Mouse (Mus musculus) erythroblast, embryonic 14.5 days (primary cell): ENCODE data around the gene Filip1l. TPM values are rescaled to one million over a fixed set of nuclear protein-coding genes. Genes with fewer than 3 reads are reported as not detected.

Experiments
- H3K27me3 ChIP-seq: 2 replicates; pipeline ENCODE4 v1.6.1; 2012; ENCODE audit warnings: inconsistent platforms; ENCODE audit not compliant: control insufficient read depth
- H3K36me3 ChIP-seq: 2 replicates; pipeline ENCODE4 v1.6.1; 2012; ENCODE audit warnings: mild to moderate bottlenecking, inconsistent platforms; ENCODE audit not compliant: control insufficient read depth
- H3K4me1 ChIP-seq: 2 replicates; pipeline ENCODE4 v1.6.1; 2012; ENCODE audit warnings: inconsistent platforms; ENCODE audit not compliant: control insufficient read depth
- H3K4me3 ChIP-seq: replicated peaks from 2 replicates; pipeline ENCODE3; 2012; ENCODE audit warnings: moderate library complexity, mild to moderate bottlenecking, inconsistent platforms
- H3K9me3 ChIP-seq: 2 replicates; pipeline ENCODE4 v1.6.1; 2012; ENCODE audit warnings: low read length, inconsistent platforms, mixed read lengths; ENCODE audit not compliant: control insufficient read depth
- GATA1 ChIP-seq: IDR thresholded peaks from 2 replicates; pipeline ENCODE4 v1.6.1; 2012; ENCODE audit warnings: low read length, inconsistent platforms, mixed read lengths
- TAL1 ChIP-seq: IDR thresholded peaks from 3 replicates; pipeline ENCODE4 v1.6.1; 2012; ENCODE audit warnings: low read length, inconsistent platforms, mixed read lengths
- polyA plus RNA-seq: library from polyadenylated mRNA; stranded (reverse); fragments of >175 nt; gene quantifications from 2 replicates; pipeline ENCODE4 v1.2.3, GENCODE M21; 2012

Gene Filip1l
- polyA plus RNA-seq, 1 experiment, result not detected

DNA sequence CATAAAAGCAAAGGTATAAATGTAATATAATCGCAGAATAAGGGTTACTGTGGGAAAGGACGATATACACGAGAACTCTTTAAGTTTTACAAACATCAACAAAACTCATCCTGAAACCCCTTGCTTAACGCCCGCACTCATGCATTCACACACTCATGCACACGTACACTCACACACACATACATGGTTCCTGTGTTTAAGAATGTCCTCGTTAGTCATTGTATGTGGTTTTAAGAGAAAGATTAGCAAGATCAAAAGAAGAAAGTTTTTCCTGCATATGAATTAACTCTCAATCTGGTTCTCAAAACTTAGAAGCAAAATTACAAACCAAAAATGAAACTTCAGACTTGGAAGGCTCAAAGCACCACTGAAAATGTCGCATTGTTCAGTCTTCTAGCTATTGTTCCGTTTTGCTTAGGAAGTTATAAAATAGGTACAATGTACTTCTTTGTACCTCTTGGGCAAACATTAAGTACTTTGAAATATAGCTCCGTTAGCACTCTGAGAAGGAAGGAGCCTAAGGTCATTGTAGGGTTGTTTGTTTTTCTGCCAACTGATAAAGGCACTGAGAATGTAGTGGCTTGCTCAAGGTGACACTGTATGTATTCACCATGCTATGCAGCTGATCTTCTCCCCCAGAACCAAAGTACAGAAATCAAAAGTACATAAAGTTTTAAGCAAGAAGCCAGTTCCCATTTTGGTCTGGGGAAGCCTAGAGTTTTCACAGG lies 142.7 kb downstream of the Filip1l start:
- Histone ChIP-seq H3K4me3 (no peak overlapping the region), H3K4me1 (no peaks in the 10 kb centered on the region), H3K36me3 (no peaks in the 10 kb centered on the region), H3K27me3 (no peaks in the 10 kb centered on the region), H3K9me3 (no peaks in the 10 kb centered on the region)
- no peak for TF ChIP-seq GATA1
- TF ChIP-seq TAL1, result no peak

DNA sequence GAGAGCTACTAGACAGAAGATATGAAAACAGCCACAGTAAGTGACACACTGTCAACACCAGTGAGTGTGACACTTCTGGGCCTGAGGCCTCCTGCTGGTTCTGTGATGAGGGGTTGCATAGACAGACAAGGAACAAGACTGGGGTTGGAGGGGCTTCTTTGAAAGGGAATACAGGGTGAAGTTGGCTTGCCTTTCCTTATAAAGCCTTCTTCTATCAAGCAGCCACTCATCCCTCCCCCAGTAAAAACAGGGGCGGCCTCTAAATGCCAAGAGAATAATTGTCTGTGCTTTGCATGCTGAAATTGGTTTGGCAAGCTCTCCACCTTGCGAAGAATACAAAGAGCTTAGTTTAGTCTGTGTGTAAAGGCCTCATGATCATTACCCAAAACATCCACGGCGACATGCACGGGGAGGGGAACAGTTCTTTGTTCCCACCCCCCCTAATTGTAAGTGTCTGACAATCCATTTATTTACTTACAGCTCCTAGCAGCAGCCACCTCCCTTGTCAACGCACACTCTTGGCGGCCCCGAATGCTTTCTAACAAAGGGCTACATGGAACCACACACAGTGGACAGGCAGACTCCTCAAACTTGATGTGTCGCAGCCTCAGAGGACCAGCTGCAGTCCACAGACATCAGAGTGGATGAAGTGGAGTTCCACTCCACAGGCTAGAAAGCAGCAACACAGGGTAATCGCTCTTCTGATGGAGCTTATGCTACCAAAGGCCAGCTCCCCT lies 143.7 kb downstream of the Filip1l start:
- Histone ChIP-seq H3K4me1 (no peaks in the 10 kb centered on the region), H3K36me3 (no peaks in the 10 kb centered on the region), H3K4me3 (no peak overlapping the region), H3K9me3 (no peaks in the 10 kb centered on the region), H3K27me3 (no peaks in the 10 kb centered on the region)
- TF ChIP-seq GATA1 (no peak), TAL1 (no peak)

DNA sequence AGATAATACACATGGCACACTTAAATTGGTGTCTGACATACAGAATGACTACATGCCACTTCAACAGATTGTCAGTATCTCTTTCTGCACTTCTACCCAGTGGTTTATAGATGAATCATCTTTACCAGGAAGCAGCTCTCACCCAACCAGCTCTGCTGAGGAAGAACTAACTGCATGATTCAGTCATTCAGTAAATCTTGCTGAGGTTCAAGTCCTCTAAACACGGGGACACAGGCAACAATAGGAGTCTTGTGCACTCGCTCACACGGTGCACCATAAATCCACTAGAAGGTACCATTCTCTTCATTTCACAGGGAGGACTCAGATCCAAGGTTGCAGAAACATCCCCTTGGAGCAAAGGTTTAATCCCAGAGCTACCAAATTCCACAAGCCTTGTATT lies 148.0 kb downstream of the Filip1l start:
- H3K4me1 ChIP-seq, result no peaks in the 10 kb centered on the region
- H3K27me3 ChIP-seq, result no peaks in the 10 kb centered on the region
- H3K36me3 ChIP-seq, result no peaks in the 10 kb centered on the region
- TF ChIP-seq GATA1, result no peak
- TF ChIP-seq TAL1, result no peak
- H3K4me3 ChIP-seq, result no peak overlapping the region
- H3K9me3 ChIP-seq, result no peaks in the 10 kb centered on the region

- TF ChIP-seq GATA1 (no peak), TAL1 (no peak)
- Histone ChIP-seq H3K27me3 (no peaks in the 10 kb centered on the region), H3K4me1 (no peaks in the 10 kb centered on the region), H3K36me3 (no peaks in the 10 kb centered on the region), H3K4me3 (no peak overlapping the region), H3K9me3 (no peaks in the 10 kb centered on the region)
These were observed 149.3 kb downstream of the Filip1l start for GRCm38 (mm10) chr16:57502230-57502629.

- TF ChIP-seq GATA1, result no peak
- no peak for TF ChIP-seq TAL1
- no peaks in the 10 kb centered on the region for H3K4me1 ChIP-seq
- H3K36me3 ChIP-seq, result no peaks in the 10 kb centered on the region
- H3K27me3 ChIP-seq, result no peaks in the 10 kb centered on the region
- no peak overlapping the region for H3K4me3 ChIP-seq
- H3K9me3 ChIP-seq, result no peaks in the 10 kb centered on the region
These were observed 149.9 kb downstream of the Filip1l start for GRCm38 (mm10) chr16:57502761-57503160.

- Histone ChIP-seq H3K4me1 (no peaks in the 10 kb centered on the region), H3K4me3 (no peak overlapping the region), H3K27me3 (no peaks in the 10 kb centered on the region), H3K9me3 (no peaks in the 10 kb centered on the region), H3K36me3 (no peaks in the 10 kb centered on the region)
- TF ChIP-seq TAL1 (no peak), GATA1 (no peak)
These were observed 151.8 kb downstream of the Filip1l start for GRCm38 (mm10) chr16:57504728-57505127.

DNA sequence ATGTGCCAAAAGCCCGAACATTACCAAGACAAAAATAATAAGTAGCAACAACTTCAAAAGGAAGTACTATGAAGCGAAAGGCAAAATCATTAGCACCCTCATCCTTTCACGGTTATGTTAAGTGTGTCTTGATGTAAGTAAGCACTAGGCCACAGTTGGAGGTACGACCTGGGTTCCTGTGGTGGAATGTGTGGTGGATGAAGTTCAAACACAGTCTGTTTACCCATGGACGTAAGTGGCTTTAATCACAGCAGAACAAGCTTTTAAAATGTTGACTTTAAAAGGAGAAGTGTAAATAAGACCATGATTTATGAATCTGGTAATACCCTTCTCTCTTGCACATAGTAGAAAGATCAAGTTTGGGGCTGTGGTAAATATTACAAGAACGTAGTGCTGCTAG lies 153.2 kb downstream of the Filip1l start:
- TF ChIP-seq GATA1, result no peak
- no peak for TF ChIP-seq TAL1
- H3K9me3 ChIP-seq, result no peaks in the 10 kb centered on the region
- H3K4me1 ChIP-seq, result no peaks in the 10 kb centered on the region
- no peaks in the 10 kb centered on the region for H3K36me3 ChIP-seq
- H3K4me3 ChIP-seq, result no peak overlapping the region
- no peaks in the 10 kb centered on the region for H3K27me3 ChIP-seq

DNA sequence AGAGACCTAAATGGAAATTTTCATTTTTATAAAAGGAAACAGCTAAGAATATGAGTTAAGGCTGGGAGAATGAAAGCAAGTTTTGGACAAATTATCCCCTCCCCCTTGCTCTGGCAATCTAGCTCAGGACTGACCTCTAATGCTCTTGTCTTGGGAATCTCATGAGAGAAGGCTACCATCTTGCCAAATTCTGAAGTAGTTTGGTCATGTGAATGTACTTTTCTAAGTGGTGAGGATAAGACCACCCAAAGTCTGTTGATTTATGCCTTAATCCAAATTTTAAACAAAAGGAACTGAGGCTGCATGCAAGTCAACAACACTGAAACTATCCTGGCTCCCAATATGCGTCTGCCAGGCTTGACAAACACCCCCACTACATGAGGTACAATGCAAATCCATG lies 155.5 kb downstream of the Filip1l start:
- H3K4me3 ChIP-seq, result no peak overlapping the region
- H3K36me3 ChIP-seq, result no peaks in the 10 kb centered on the region
- TF ChIP-seq GATA1, result no peak
- TF ChIP-seq TAL1, result no peak
- no peaks in the 10 kb centered on the region for H3K27me3 ChIP-seq
- H3K9me3 ChIP-seq, result no peaks in the 10 kb centered on the region
- no peaks in the 10 kb centered on the region for H3K4me1 ChIP-seq

GRCm38 (mm10) chr16:57509099-57509498 lies 156.2 kb downstream of the Filip1l start:
- no peaks in the 10 kb centered on the region for H3K4me1 ChIP-seq
- no peaks in the 10 kb centered on the region for H3K36me3 ChIP-seq
- no peak overlapping the region for H3K4me3 ChIP-seq
- no peaks in the 10 kb centered on the region for H3K9me3 ChIP-seq
- no peaks in the 10 kb centered on the region for H3K27me3 ChIP-seq
- TF ChIP-seq GATA1 (no peak), TAL1 (no peak)

GRCm38 (mm10) chr16:57513562-57513961 lies 160.7 kb downstream of the Filip1l start:
- Histone ChIP-seq H3K4me1 (no peaks in the 10 kb centered on the region), H3K36me3 (no peaks in the 10 kb centered on the region), H3K27me3 (no peaks in the 10 kb centered on the region), H3K4me3 (no peak overlapping the region), H3K9me3 (no peaks in the 10 kb centered on the region)
- no peak for TF ChIP-seq TAL1
- no peak for TF ChIP-seq GATA1
